Mouse (Mus musculus): ENCODE measurements around the gene Gpr183.

Gpr183 gene

DNA sequence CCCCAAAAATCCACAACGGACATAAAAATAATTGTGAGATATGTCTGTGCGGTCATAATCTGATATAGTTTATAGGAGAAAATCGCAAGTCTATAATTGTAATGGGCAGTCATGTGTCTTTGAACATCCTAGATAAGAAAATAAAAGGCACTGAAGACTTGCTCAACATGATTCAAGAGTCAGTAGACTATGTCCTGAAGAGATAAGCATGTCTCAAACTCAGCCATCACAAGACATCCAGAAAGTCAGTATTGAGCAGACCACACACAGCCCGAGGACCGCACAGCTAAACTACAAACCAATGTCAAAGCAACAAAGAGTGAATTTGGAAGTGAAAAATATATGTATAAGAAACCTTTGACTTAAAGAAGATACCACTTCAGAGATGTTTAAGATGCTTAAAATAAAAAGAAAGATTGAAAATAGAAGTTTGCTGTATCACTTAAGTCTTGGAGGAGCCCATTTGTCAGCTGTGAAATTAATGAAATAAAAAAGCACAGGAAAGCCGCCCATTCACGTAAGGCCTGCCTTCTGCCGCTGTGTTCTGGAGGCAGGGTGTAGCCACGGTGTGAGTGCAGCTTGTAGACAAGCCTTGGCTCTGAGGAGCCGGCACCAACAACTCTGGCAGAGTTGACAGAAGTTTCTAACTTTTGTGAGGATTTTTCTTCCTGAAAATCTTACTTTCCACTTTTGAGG lies 7.7 kb downstream of the Gpr183 start:
- DNase-seq (ENCODE audit: low spot score): no peak

- DNase-seq (ENCODE audit: low spot score): no peak
These were observed 8.7 kb downstream of the Gpr183 start for GRCm38 (mm10) chr14:121956291-121956690.

- DNase-seq (ENCODE audit: low spot score): no peak
These were observed 9.7 kb downstream of the Gpr183 start for GRCm38 (mm10) chr14:121955176-121955795.

- DNase-seq (ENCODE audit: low spot score): no peak
These were observed 10.4 kb downstream of the Gpr183 start for GRCm38 (mm10) chr14:121954608-121955007.

GRCm38 (mm10) chr14:121954129-121954528 lies 10.9 kb downstream of the Gpr183 start:
- DNase-seq (ENCODE audit: low spot score): no peak

GRCm38 (mm10) chr14:121952046-121952400 lies 13.0 kb downstream of the Gpr183 start:
- DNase-seq (ENCODE audit: low spot score): no peak

GRCm38 (mm10) chr14:121951399-121952045 lies 13.5 kb downstream of the Gpr183 start:
- no peak for DNase-seq (ENCODE audit: low spot score)

DNA sequence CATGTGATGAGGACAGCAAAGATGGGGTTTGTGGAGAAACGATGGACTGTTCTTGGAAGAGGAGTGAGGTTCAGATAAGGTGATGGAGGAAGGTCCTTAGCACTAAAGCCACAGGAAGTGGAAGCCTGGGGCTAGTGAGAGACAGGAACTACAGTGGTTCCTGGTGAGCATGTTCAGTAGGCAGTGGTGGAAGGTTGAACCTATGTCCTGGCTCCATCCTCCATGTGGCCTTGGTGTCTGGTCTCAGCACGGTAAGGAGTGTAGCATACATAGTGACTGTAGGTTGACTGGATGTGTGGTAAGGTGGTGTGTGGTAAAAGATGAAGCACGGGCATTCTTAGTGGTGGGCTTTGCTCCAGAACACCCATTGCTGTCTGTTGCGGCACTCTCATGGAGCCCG lies 15.1 kb downstream of the Gpr183 start:
- no peak for DNase-seq (ENCODE audit: low spot score)

- no peak for DNase-seq (ENCODE audit: low spot score)
These were observed 15.6 kb downstream of the Gpr183 start for GRCm38 (mm10) chr14:121949436-121949835.

DNA sequence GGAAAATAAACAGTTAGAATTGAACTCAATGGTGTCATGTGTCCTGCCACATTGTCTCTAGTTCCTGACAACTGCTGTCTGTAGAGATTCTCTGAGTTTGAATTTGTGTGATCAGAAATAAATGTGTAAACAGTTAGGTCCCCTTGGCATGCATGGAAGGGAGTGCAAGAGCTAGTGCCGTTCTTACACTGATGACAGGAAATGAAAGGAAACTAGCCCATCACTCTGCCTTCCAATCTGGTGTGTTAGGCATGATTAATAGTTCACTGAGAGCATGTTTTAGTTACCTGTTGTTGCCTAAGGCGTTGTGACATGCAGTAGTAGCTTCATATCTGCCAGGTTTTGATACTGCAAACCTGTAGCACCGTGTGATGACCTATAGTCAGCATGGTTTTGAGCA lies 17.0 kb downstream of the Gpr183 start:
- no peak for DNase-seq (ENCODE audit: low spot score)

GRCm38 (mm10) chr14:121947201-121947760 lies 17.7 kb downstream of the Gpr183 start:
- DNase-seq (ENCODE audit: low spot score): no peak

- DNase-seq (ENCODE audit: low spot score): no peak
These were observed 18.3 kb downstream of the Gpr183 start for GRCm38 (mm10) chr14:121946728-121947127.

DNA sequence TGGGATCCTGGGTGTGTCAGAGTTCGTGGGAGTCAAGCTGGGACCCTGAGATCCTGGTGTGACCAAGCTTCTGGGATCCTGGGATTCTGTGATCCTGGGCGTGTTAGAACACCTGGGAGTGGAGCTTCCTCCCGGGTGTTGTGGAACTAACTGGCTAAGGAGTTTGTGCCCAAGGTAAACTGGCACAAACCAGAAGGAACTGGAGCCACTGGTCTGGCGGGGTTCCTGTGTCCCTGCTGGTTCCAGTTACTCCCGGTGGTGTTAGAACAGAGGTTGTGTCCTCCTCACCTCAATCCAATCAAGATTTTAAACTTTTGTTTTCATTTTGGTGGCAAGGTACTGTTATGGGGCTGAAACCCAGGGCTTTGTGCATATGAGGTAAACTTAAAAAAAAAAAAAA lies 18.9 kb downstream of the Gpr183 start:
- no peak for DNase-seq (ENCODE audit: low spot score)

- no peak for DNase-seq (ENCODE audit: low spot score)
These were observed 25.4 kb downstream of the Gpr183 start for GRCm38 (mm10) chr14:121939582-121939981.

DNA sequence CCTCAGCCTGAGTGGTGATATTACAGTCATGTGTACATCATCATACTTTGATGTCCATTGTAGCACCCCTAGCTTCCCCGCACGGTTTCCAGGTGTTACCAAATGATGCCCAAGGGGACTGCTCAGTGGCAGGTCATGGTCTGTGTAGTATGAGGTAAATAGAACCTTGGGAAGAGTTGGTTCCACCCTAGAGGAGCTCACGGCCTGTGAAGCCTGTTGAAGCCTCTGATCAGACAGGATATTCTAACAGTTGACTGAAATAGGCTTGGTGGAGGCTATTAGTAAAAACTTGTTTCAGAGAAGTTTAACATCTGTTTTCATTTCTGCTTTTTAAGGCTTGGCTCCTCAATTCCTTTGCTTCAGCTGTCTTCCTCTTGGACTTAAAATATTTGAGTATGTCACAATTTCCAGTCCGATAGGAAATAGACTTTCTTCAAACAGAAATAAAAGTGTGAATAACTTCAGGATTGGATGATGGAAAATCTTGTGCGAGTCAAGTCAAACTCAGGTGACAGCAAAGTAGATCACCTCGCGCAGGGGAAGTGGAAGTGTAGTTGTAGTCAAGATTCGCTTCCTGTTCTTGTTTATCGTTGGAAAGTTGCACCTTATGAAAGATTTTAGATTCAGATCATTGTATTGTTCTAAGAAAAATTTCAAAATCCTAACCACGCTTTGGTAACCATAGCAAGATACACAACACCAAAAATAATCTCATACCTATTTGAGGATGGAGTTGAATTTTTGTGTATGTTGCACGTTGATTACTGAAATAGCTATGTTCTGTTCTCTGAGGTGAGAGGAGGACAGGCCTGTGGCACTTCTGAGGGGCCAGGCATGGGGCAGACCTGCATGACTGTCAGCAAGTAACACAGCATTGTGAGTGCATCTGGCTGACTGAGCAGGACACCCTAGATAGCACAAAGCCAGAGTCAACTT lies 26.5 kb downstream of the Gpr183 start:
- no peak for DNase-seq (ENCODE audit: low spot score)

DNA sequence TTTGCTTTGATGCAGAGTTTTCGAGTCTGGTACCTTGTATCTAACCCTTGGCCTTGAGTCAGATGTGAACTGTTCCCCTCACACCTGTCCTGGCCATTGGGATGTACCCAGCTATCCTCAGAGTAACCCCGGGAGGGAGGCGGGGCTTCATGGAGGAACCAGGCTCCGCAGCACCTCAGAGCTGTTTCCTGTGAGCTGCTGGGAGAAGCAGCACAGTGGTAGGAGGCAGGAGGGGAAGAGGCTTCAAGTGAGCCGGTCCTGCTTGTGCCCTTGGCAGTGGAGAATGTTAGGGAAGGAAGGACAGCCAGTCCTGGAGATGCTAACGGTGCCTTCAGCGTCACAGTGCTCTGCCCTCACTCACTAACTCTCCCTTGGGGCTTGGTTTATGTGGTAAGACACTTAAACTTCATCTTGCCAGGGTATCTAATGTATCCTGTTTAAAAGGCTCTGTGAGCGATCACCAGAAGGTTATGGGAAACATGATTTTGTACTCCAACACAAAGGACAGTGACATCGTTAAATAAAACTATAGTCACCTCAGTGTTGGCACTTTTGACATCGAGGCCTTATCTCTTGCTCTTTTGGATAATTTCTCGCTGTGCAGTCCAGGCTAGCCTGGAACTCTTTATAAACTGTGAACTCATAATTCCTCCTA lies 27.3 kb downstream of the Gpr183 start:
- DNase-seq (ENCODE audit: low spot score): no peak

- no peak for DNase-seq (ENCODE audit: low spot score)
These were observed 28.1 kb downstream of the Gpr183 start for GRCm38 (mm10) chr14:121936856-121937255.

DNA sequence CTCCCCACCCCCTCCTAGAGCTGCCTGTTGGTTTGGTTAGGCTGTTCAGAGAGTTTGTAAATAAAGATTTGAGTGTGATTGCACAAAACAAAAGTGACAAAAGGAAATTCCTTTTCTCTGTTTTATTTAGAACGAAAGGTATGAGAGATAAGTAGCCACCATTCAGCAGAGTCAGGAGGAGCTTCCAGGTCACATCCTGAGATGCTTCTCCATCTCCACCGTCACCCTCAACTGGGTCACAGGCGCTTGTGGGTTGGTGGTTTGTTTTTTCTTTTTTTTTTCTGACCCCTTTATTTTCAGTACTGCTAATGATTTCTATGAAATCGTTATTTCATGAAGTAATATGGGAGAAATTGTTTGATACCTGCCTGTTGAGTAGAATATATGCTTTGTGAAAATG lies 28.6 kb downstream of the Gpr183 start:
- DNase-seq (ENCODE audit: low spot score): no peak

DNA sequence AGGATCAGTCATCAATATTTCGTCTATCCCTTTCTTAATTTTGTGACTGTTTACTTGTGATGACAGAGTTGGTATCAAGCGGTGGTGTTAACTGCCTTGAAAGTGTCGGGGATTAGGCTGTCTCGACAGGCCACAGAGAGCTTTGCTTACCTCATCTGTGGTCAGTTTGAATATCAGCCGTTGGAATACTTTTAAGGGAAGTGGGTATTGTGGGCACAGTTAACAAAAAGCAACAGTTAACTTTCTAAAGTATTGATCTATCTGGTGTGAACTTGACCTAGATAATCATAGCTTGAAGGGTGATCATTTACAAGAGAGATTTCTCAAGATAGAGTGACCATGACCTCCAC lies 30.4 kb downstream of the Gpr183 start:
- DNase-seq (ENCODE audit: low spot score): no peak

DNA sequence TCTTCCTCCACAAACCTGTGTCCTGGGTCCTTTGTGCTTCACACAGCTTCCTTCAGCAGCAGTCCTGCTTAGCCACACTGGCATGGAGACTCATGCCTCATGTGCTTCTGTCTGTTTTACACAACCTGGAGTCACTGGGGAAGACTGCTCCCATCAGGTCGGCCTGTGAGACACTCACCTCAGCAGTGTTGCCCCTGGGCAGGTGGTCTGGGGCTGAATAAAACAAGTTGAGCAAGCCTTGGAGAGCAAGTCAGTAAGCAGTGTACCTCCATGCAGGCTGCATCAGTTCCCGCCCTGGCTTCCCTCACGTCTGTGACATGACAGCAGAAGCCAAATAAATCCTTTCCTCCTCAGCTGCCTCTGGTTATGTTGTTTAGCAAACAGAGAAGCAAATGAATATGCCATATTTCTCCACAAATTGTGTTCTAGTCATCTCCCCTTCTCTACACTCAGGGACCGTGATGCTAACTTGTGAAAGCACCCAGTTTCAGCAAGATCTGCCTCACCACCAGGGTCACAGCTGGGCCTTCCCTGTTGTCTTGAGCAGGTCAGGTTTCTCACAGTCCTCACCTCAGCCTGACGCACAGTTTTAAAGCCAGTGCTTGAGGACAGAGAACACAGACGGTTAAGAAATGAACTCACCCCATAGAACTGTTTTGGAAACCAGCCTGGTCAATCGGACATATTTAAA lies 30.9 kb downstream of the Gpr183 start:
- DNase-seq (ENCODE audit: low spot score): no peak

DNA sequence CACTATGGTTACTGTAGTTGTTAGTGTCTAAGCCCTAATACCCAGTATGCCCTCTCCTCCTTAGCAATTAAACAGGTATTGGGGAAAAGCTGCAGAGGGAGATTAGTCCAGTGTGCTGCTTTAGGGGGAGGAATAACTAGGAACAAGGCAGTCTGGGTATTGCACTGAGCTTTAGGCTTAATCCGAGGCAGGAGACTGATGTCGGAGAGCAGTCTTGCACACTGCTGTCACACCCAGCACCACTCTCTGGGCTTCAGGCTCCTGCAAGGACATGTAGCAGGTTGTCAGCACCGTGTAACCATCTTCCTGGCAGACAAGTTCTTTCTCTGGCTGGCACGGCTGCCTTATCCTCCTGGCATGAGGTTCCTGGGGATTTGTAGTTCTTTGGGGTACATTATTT lies 32.8 kb downstream of the Gpr183 start:
- no peak for DNase-seq (ENCODE audit: low spot score)
